Mouse (Mus musculus) heart, embryonic 14.5 days (tissue): ENCODE measurements around the gene Mthfr. TPM values are rescaled to one million over a fixed set of nuclear protein-coding genes. Genes with fewer than 3 reads are reported as not detected.

Experiments used
- ATAC-seq: fragments of 200-750 bp; cut with Nextera tagmentation; 2 replicates; pipeline ENCODE4 v1.8.0; 2017; ENCODE audit warnings: low read depth, moderate TSS enrichment; ENCODE audit not compliant: insufficient number of reproducible peaks, insufficient read depth, low FRiP score
- H3K27ac ChIP-seq, 2 experiments: fragments of 200-500 bp in 1 of 2; fragments of 300-500 bp in 1 of 2; sonication (generic) in 1 of 2; replicated peaks in 1 of 2; 2 replicates each; pipeline ENCODE4 v1.5.1; 2012 to 2014; ENCODE audit warnings: low read depth in 2 of 2, low read length in 2 of 2, control low read depth in 1 of 2, mild to moderate bottlenecking in 1 of 2, mixed read lengths in 1 of 2; ENCODE audit not compliant: control insufficient read depth in 1 of 2, insufficient read depth in 1 of 2
- H3K27me3 ChIP-seq: fragments of 300-500 bp; sonication (generic); 2 replicates; pipeline ENCODE4 v1.6.1; 2014; ENCODE audit warnings: mild to moderate bottlenecking, low read length, control low read depth; ENCODE audit not compliant: control insufficient read depth, insufficient read depth
- H3K36me3 ChIP-seq: fragments of 300-500 bp; sonication (generic); 2 replicates; pipeline ENCODE4 v1.6.1; 2014; ENCODE audit warnings: mild to moderate bottlenecking, control low read depth, low read length, mixed read lengths; ENCODE audit not compliant: control insufficient read depth, insufficient read depth
- H3K4me1 ChIP-seq, 2 experiments: fragments of 200-500 bp in 1 of 2; fragments of 300-500 bp in 1 of 2; sonication (generic) in 1 of 2; 2 replicates each; pipeline ENCODE4 v1.6.1; 2012 to 2014; ENCODE audit warnings: low read length in 2 of 2, control low read depth in 1 of 2, mixed read lengths in 1 of 2; ENCODE audit not compliant: control insufficient read depth in 2 of 2, insufficient read depth in 2 of 2
- H3K4me2 ChIP-seq: fragments of 300-500 bp; sonication (generic); 2 replicates; pipeline ENCODE4 v1.6.1; 2014; ENCODE audit warnings: mild to moderate bottlenecking, low read length
- H3K4me3 ChIP-seq, 2 experiments: fragments of 200-500 bp in 1 of 2; fragments of 300-500 bp in 1 of 2; sonication (generic) in 1 of 2; 2 replicates each; pipeline ENCODE4 v1.5.1; 2012 to 2014; ENCODE audit warnings: low read length in 2 of 2, mild to moderate bottlenecking in 2 of 2, control low read depth in 1 of 2, low read depth in 1 of 2, moderate library complexity in 1 of 2; ENCODE audit not compliant: control insufficient read depth in 1 of 2, insufficient read depth in 1 of 2
- H3K9ac ChIP-seq: fragments of 300-500 bp; sonication (generic); 2 replicates; pipeline ENCODE4 v1.6.1; 2014; ENCODE audit warnings: mild to moderate bottlenecking, low read length
- H3K9me3 ChIP-seq: fragments of 300-500 bp; sonication (generic); 2 replicates; pipeline ENCODE4 v1.6.1; 2016; ENCODE audit warnings: low read length, control low read depth; ENCODE audit not compliant: control insufficient read depth
- WGBS: fragments of 180-500 bp; shearing (Covaris S2); extraction: QIAGEN DNeasy Blood & Tissue Kit; methylation state at CpG from one replicate; pipeline ENCODE4 v1.1.7; 2014; 5-methylcytosine and 5-hydroxymethylcytosine counted together
- polyA plus RNA-seq: library from polyadenylated mRNA; unstranded; fragments of >200 nt; fragmentation: Nextera tagmentation; extraction: Ambion mirVana; gene quantifications from 2 replicates; pipeline ENCODE4 v1.2.1, GENCODE M21; 2014

The Mthfr gene
- polyA plus RNA-seq, 1 experiment from 2014 or later, result 9.7 TPM

GRCm38 (mm10) chr4:148080597-148080973 lies 41.7 kb downstream of the Mthfr start:
- Histone ChIP-seq H3K36me3 (peaks cover 27% of the 10 kb centered on the region), H3K4me1 (peaks cover 17 to 28% of the 10 kb centered on the region in 2 experiments), H3K9me3 (no peaks in the 10 kb centered on the region), H3K27me3 (no peaks in the 10 kb centered on the region), H3K27ac (no peak overlapping the region), H3K9ac (no peak overlapping the region), H3K4me3 (no peak overlapping the region), H3K4me2 (no peak overlapping the region)
- WGBS, result 83% methylated on average over 1 of the region's 1 CpGs
- ATAC-seq, result no peak

GRCm38 (mm10) chr4:148081201-148081600 lies 42.3 kb downstream of the Mthfr start:
- H3K4me2 ChIP-seq, result no peak overlapping the region
- ATAC-seq, result no peak
- no peak overlapping the region for H3K27ac ChIP-seq
- 96% methylated on average over 10 of the region's 10 CpGs for WGBS
- H3K9me3 ChIP-seq, result no peaks in the 10 kb centered on the region
- H3K4me3 ChIP-seq, result no peak overlapping the region
- no peak overlapping the region for H3K9ac ChIP-seq
- peaks cover 17 to 28% of the 10 kb centered on the region in 2 experiments for H3K4me1 ChIP-seq
- H3K27me3 ChIP-seq, result no peaks in the 10 kb centered on the region
- H3K36me3 ChIP-seq, result peaks cover 27% of the 10 kb centered on the region

GRCm38 (mm10) chr4:148082257-148083044 lies 43.6 kb downstream of the Mthfr start:
- Histone ChIP-seq H3K9ac (no peak overlapping the region), H3K4me2 (no peak overlapping the region), H3K27ac (0 out of 4 replicates have a peak overlapping the region, but pooled peaks of 1 of the 2 experiments have one; percentile 33), H3K4me3 (no peak overlapping the region), H3K27me3 (no peaks in the 10 kb centered on the region), H3K4me1 (peaks cover 26 to 37% of the 10 kb centered on the region in 2 experiments), H3K9me3 (no peaks in the 10 kb centered on the region), H3K36me3 (peaks cover 27% of the 10 kb centered on the region)
- no peak for ATAC-seq
- 45% methylated on average over 12 of the region's 12 CpGs for WGBS

DNA sequence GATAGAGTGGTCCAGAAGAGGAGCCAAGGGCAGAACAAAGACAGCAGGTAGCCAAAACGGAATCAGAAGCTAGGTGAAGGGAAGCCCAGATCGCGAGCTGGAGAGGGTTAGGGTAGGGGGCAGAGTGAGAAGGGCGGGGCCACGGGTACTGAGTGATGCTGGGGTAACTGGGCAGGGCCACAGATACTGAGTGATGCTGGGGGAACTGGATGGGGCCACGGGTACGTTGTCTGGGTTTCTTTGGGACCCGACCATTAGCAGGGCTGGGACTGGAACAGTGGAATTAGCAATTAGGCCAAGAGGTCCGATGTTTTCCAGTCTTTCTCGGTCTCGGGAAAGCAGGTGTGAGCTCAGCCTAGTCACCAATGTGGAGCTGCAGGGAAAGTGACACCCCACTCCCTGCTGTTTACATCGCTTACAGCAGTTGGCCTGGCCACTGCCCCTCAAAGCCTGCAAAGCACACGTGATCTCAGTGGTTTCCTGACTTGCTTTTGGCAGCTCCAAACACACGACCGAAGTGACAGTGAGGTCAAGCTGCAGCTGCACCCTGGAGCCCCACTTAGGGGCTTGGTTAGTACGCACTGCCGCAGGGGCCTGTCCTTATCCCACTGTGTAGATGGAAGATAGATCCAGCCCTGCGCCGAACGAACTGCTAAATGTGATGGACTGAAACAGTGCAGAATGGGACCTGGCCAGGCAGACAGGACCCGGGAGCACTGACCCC lies 44.5 kb downstream of the Mthfr start:
- Histone ChIP-seq H3K4me1 (peaks cover 26 to 41% of the 10 kb centered on the region in 2 experiments), H3K4me2 (no peak overlapping the region), H3K27me3 (no peaks in the 10 kb centered on the region), H3K36me3 (peaks cover 27% of the 10 kb centered on the region), H3K9ac (peak overlapping the region; percentile 22; the same call in 1 of the 2 replicates), H3K4me3 (no peak overlapping the region), H3K9me3 (no peaks in the 10 kb centered on the region), H3K27ac (0 out of 4 replicates have a peak overlapping the region, but pooled peaks of 1 of the 2 experiments have one; percentile 6)
- no peak for ATAC-seq
- WGBS, result 52% methylated on average over 21 of the region's 21 CpGs

DNA sequence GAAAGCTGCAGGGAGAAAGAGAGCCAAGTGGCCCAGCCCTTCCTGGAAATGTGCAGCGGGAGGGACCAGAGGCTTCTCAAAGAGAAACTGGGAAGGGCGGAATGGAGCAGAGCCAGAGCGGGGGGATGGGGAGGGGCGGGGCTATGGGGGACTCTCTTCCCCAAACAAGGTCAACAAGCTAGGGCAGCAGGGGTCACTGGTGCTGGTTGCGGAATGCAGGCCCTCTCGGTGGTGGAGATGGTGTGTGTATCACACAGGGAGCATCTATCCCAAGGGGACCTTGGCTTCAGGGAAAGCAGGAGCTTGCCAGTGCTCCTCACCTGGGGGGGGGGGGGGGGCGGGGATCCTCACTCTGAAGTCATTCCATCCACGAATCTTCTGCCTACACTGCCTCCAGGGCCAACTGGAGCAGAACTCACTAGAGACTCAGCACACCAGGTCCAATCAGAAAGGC lies 45.4 kb downstream of the Mthfr start:
- peaks cover 26 to 41% of the 10 kb centered on the region in 2 experiments for H3K4me1 ChIP-seq

GRCm38 (mm10) chr4:148085131-148085906 lies 46.4 kb downstream of the Mthfr start:
- H3K4me2 ChIP-seq, result no peak overlapping the region
- 48% methylated on average over 10 of the region's 10 CpGs for WGBS
- H3K9ac ChIP-seq, result peak overlapping the region; percentile 34; the same call in 1 of the 2 replicates

More for the DNA sequence above, 45.4 kb downstream of the Mthfr start:
- H3K9ac ChIP-seq, result peak overlapping the region; percentile 22; the same call in 1 of the 2 replicates
- H3K9me3 ChIP-seq, result no peaks in the 10 kb centered on the region
- H3K4me3 ChIP-seq, result no peak overlapping the region
- no peaks in the 10 kb centered on the region for H3K27me3 ChIP-seq
- no peak overlapping the region for H3K4me2 ChIP-seq
- peaks cover 27% of the 10 kb centered on the region for H3K36me3 ChIP-seq
- 0 out of 4 replicates have a peak overlapping the region, but pooled peaks of 1 of the 2 experiments have one; percentile 6 for H3K27ac ChIP-seq
- 18% methylated on average over 8 of the region's 8 CpGs for WGBS
- ATAC-seq, result no peak

GRCm38 (mm10) chr4:148085907-148086305 lies 47.0 kb downstream of the Mthfr start:
- ATAC-seq, result no peak
- 77% methylated on average over 3 of the region's 3 CpGs for WGBS
- Histone ChIP-seq H3K27me3 (no peaks in the 10 kb centered on the region), H3K4me3 (no peak overlapping the region), H3K4me1 (peaks cover 26 to 41% of the 10 kb centered on the region in 2 experiments), H3K4me2 (no peak overlapping the region), H3K27ac (no peak overlapping the region), H3K36me3 (peaks cover 13% of the 10 kb centered on the region), H3K9ac (no peak overlapping the region), H3K9me3 (no peaks in the 10 kb centered on the region)

More at GRCm38 (mm10) chr4:148085131-148085906, 46.4 kb downstream of the Mthfr start:
- Histone ChIP-seq H3K4me1 (peaks cover 26 to 41% of the 10 kb centered on the region in 2 experiments), H3K4me3 (no peak overlapping the region), H3K27ac (no peak overlapping the region), H3K36me3 (peaks cover 17% of the 10 kb centered on the region), H3K27me3 (no peaks in the 10 kb centered on the region), H3K9me3 (no peaks in the 10 kb centered on the region)
- no peak for ATAC-seq
